Mouse (Mus musculus): ENCODE measurements around the gene Epb41l4b.

Epb41l4b gene

GRCm38 (mm10) chr4:57143026-57143937 is at the start of gene Epb41l4b:
Gene Epb41l4b, minus strand, starts transcription at chr4:57143437.
- DNase-seq (ENCODE audit: low read depth, low spot score): peak; percentile 65

- no peak for DNase-seq (ENCODE audit: low read depth, low spot score)
Observed at GRCm38 (mm10) chr4:57191543-57192283, 48.5 kb upstream of the Epb41l4b start.

- no peak for DNase-seq (ENCODE audit: low read depth, low spot score)
Observed at GRCm38 (mm10) chr4:57189881-57190280, 46.6 kb upstream of the Epb41l4b start.

- no peak for DNase-seq (ENCODE audit: low read depth, low spot score)
Observed at GRCm38 (mm10) chr4:57186035-57186434, 42.8 kb upstream of the Epb41l4b start.

- DNase-seq (ENCODE audit: low read depth, low spot score): no peak
Observed at GRCm38 (mm10) chr4:57185462-57185861, 42.2 kb upstream of the Epb41l4b start.

GRCm38 (mm10) chr4:57183493-57183892 is 40.3 kb upstream of the Epb41l4b start:
- DNase-seq (ENCODE audit: low read depth, low spot score): no peak

GRCm38 (mm10) chr4:57181538-57181937 is 38.3 kb upstream of the Epb41l4b start:
- no peak for DNase-seq (ENCODE audit: low read depth, low spot score)

GRCm38 (mm10) chr4:57178881-57179280 is 35.6 kb upstream of the Epb41l4b start:
- no peak for DNase-seq (ENCODE audit: low read depth, low spot score)

- no peak for DNase-seq (ENCODE audit: low read depth, low spot score)
Observed at GRCm38 (mm10) chr4:57175329-57175728, 32.1 kb upstream of the Epb41l4b start.

- DNase-seq (ENCODE audit: low read depth, low spot score): no peak
Observed at GRCm38 (mm10) chr4:57172861-57173260, 29.6 kb upstream of the Epb41l4b start.

- no peak for DNase-seq (ENCODE audit: low read depth, low spot score)
Observed at GRCm38 (mm10) chr4:57171817-57172216, 28.6 kb upstream of the Epb41l4b start.

- DNase-seq (ENCODE audit: low read depth, low spot score): no peak
Observed at GRCm38 (mm10) chr4:57168680-57169079, 25.4 kb upstream of the Epb41l4b start.

GRCm38 (mm10) chr4:57168277-57168676 is 25.0 kb upstream of the Epb41l4b start:
- DNase-seq (ENCODE audit: low read depth, low spot score): no peak

- DNase-seq (ENCODE audit: low read depth, low spot score): no peak
Observed at GRCm38 (mm10) chr4:57166922-57167870, 24.0 kb upstream of the Epb41l4b start.

GRCm38 (mm10) chr4:57165654-57166053 is 22.4 kb upstream of the Epb41l4b start:
- no peak for DNase-seq (ENCODE audit: low read depth, low spot score)

- DNase-seq (ENCODE audit: low read depth, low spot score): no peak
Observed at GRCm38 (mm10) chr4:57164578-57165210, 21.5 kb upstream of the Epb41l4b start.

GRCm38 (mm10) chr4:57162789-57163722 is 19.8 kb upstream of the Epb41l4b start:
- no peak for DNase-seq (ENCODE audit: low read depth, low spot score)

GRCm38 (mm10) chr4:57160571-57160970 is 17.3 kb upstream of the Epb41l4b start:
- DNase-seq (ENCODE audit: low read depth, low spot score): no peak

- no peak for DNase-seq (ENCODE audit: low read depth, low spot score)
Observed at GRCm38 (mm10) chr4:57156549-57157169, 13.4 kb upstream of the Epb41l4b start.

Measured in embryo, embryonic 11.5 days (tissue).